Mouse (Mus musculus) G1E (cell line): Measurements from ENCODE around the gene Tspan5.

Source experiments
- CTCF ChIP-seq: IDR thresholded peaks from 2 replicates; pipeline ENCODE4 v1.5.1; 2012; ENCODE audit warnings: low read depth, low read length, inconsistent platforms, mixed read lengths
- GATA1 ChIP-seq: IDR thresholded peaks from 2 replicates; pipeline ENCODE4 v1.6.1; 2012; ENCODE audit warnings: borderline replicate concordance, low read length, inconsistent platforms, mixed read lengths
- GATA2 ChIP-seq: IDR thresholded peaks from 2 replicates; pipeline ENCODE4 v1.6.1; 2012; ENCODE audit warnings: low read depth, low read length, inconsistent platforms, borderline replicate concordance
- POLR2AphosphoS5 ChIP-seq: IDR thresholded peaks from 2 replicates; pipeline ENCODE4 v1.6.1; 2012; ENCODE audit warnings: low read depth, low read length, inconsistent platforms; ENCODE audit not compliant: insufficient replicate concordance

- TF ChIP-seq POLR2AphosphoS5 = no peak
- TF ChIP-seq GATA2 = no peak
- TF ChIP-seq CTCF = no peak
- TF ChIP-seq GATA1 = no peak
Measured at GRCm38 (mm10) chr3:138796583-138796982, 54.6 kb downstream of the Tspan5 start.
